Mouse (Mus musculus) hindbrain, embryonic 14.5 days (tissue): ENCODE results near the gene Col15a1. TPM values are rescaled to one million over a fixed set of nuclear protein-coding genes. Genes with fewer than 3 reads are reported as not detected.
A peak's percentile ranks its signal among the peaks of the same experiment; 100 is the strongest.

Source experiments
- ATAC-seq: fragments of 200-750 bp; cut with Nextera tagmentation; 2 replicates; pipeline ENCODE4 v1.8.0; 2017; ENCODE audit warnings: moderate number of reproducible peaks, mild to moderate bottlenecking, moderate TSS enrichment, moderate library complexity; ENCODE audit not compliant: low FRiP score
- DNase-seq: peaks from one replicate; pipeline ENCODE4 v3.0.0-alpha.2; 2015; ENCODE audit warnings: low spot score
- H3K27ac ChIP-seq: fragments of 300-500 bp; sonication (generic); 2 replicates; pipeline ENCODE4 v1.5.1; 2014; ENCODE audit warnings: mild to moderate bottlenecking, moderate library complexity
- H3K27me3 ChIP-seq: fragments of 300-500 bp; sonication (generic); 2 replicates; pipeline ENCODE4 v1.6.1; 2014; ENCODE audit warnings: mild to moderate bottlenecking, low read length, mixed read lengths; ENCODE audit not compliant: control insufficient read depth, insufficient read depth
- H3K36me3 ChIP-seq: fragments of 300-500 bp; sonication (generic); replicated peaks from 2 replicates; pipeline ENCODE4 v1.6.1; 2014; ENCODE audit not compliant: control insufficient read depth, insufficient read depth
- H3K4me1 ChIP-seq: fragments of 300-500 bp; sonication (generic); replicated peaks from 2 replicates; pipeline ENCODE4 v1.6.1; 2014; ENCODE audit warnings: antibody characterized with exemption, low read length, mixed read lengths; ENCODE audit not compliant: control insufficient read depth, insufficient read depth
- H3K4me2 ChIP-seq: fragments of 300-500 bp; sonication (generic); replicated peaks from 2 replicates; pipeline ENCODE4 v1.6.1; 2014; ENCODE audit warnings: mild to moderate bottlenecking, moderate library complexity
- H3K4me3 ChIP-seq: fragments of 300-500 bp; sonication (generic); replicated peaks from 2 replicates; pipeline ENCODE4 v1.5.1; 2014; ENCODE audit warnings: mild to moderate bottlenecking, low read length
- H3K9ac ChIP-seq: fragments of 300-500 bp; sonication (generic); 2 replicates; pipeline ENCODE4 v1.6.1; 2014
- H3K9me3 ChIP-seq: fragments of 300-500 bp; sonication (generic); 2 replicates; pipeline ENCODE4 v1.6.1; 2016; ENCODE audit warnings: low read length; ENCODE audit not compliant: control insufficient read depth
- WGBS: fragments of 180-500 bp; shearing (Covaris S2); extraction: QIAGEN DNeasy Blood & Tissue Kit; methylation state at CpG from one replicate; pipeline ENCODE4 v1.1.7; 2014; 5-methylcytosine and 5-hydroxymethylcytosine counted together
- polyA plus RNA-seq: library from polyadenylated mRNA; unstranded; fragments of >200 nt; fragmentation: Nextera tagmentation; extraction: Ambion mirVana; gene quantifications from 2 replicates; pipeline ENCODE4 v1.2.1, GENCODE M21; 2014

The Col15a1 gene
- polyA plus RNA-seq, 1 experiment from 2014 or later, result 4.7 TPM

- Histone ChIP-seq H3K36me3 (no peaks in the 10 kb centered on the region), H3K9me3 (no peaks in the 10 kb centered on the region), H3K27ac (no peak overlapping the region), H3K4me3 (no peak overlapping the region), H3K9ac (no peak overlapping the region), H3K4me2 (no peak overlapping the region), H3K27me3 (no peaks in the 10 kb centered on the region), H3K4me1 (no peaks in the 10 kb centered on the region)
- 94% methylated on average over 3 of the region's 3 CpGs for WGBS
- ATAC-seq, result no peak
- no peak for DNase-seq
Observed at GRCm38 (mm10) chr4:47333541-47333940, 125.6 kb downstream of the Col15a1 start.

- H3K4me3 ChIP-seq, result no peak overlapping the region
- DNase-seq (no peak), ATAC-seq (no peak)
- no peak overlapping the region for H3K27ac ChIP-seq
- no peaks in the 10 kb centered on the region for H3K9me3 ChIP-seq
- no peaks in the 10 kb centered on the region for H3K4me1 ChIP-seq
- H3K4me2 ChIP-seq, result no peak overlapping the region
- H3K27me3 ChIP-seq, result no peaks in the 10 kb centered on the region
- H3K9ac ChIP-seq, result no peak overlapping the region
- no peaks in the 10 kb centered on the region for H3K36me3 ChIP-seq
- 87% methylated on average over 3 of the region's 3 CpGs for WGBS
Observed at GRCm38 (mm10) chr4:47336941-47337600, 129.1 kb downstream of the Col15a1 start.

- no peak for ATAC-seq
- no peaks in the 10 kb centered on the region for H3K36me3 ChIP-seq
- H3K4me1 ChIP-seq, result 0 out of 2 replicates have a peak, but pooled peaks cover 6% of the 10 kb centered on the region
- no peaks in the 10 kb centered on the region for H3K9me3 ChIP-seq
- no peak overlapping the region for H3K4me3 ChIP-seq
- no peak for DNase-seq
- H3K27ac ChIP-seq, result no peak overlapping the region
- no peak overlapping the region for H3K9ac ChIP-seq
- no peaks in the 10 kb centered on the region for H3K27me3 ChIP-seq
- 31% methylated on average over 8 of the region's 8 CpGs for WGBS
- H3K4me2 ChIP-seq, result peak overlapping the region; percentile 10; the same call in 1 of the 2 replicates
Observed at GRCm38 (mm10) chr4:47342632-47343031, 134.7 kb downstream of the Col15a1 start.

GRCm38 (mm10) chr4:47347022-47347421, 139.1 kb downstream of the Col15a1 start:
- H3K27ac ChIP-seq, result no peak overlapping the region
- no peaks in the 10 kb centered on the region for H3K27me3 ChIP-seq
- no peaks in the 10 kb centered on the region for H3K9me3 ChIP-seq
- no peak overlapping the region for H3K4me3 ChIP-seq
- no peaks in the 10 kb centered on the region for H3K36me3 ChIP-seq
- ATAC-seq (no peak), DNase-seq (no peak)
- 0 out of 2 replicates have a peak, but pooled peaks cover 6% of the 10 kb centered on the region for H3K4me1 ChIP-seq
- no peak overlapping the region for H3K9ac ChIP-seq
- WGBS, result 64% methylated on average over 4 of the region's 4 CpGs
- H3K4me2 ChIP-seq, result no peak overlapping the region

- DNase-seq, result no peak
- peaks cover 7% of the 10 kb centered on the region for H3K4me1 ChIP-seq
- H3K9me3 ChIP-seq, result no peaks in the 10 kb centered on the region
- H3K27ac ChIP-seq, result no peak overlapping the region
- H3K4me3 ChIP-seq, result no peak overlapping the region
- H3K9ac ChIP-seq, result no peak overlapping the region
- WGBS, result 38% methylated on average over 6 of the region's 6 CpGs
- ATAC-seq, result no peak
- H3K4me2 ChIP-seq, result no peak overlapping the region
- H3K36me3 ChIP-seq, result no peaks in the 10 kb centered on the region
- no peaks in the 10 kb centered on the region for H3K27me3 ChIP-seq
Observed at GRCm38 (mm10) chr4:47349759-47350158, 141.8 kb downstream of the Col15a1 start.

GRCm38 (mm10) chr4:47351386-47352049, 143.6 kb downstream of the Col15a1 start:
- H3K9me3 ChIP-seq, result no peaks in the 10 kb centered on the region
- peak overlapping the region; percentile 79; the same call in 1 of the 2 replicates for H3K4me3 ChIP-seq
- DNase-seq (peak; percentile 62), ATAC-seq (no peak)
- H3K27me3 ChIP-seq, result no peaks in the 10 kb centered on the region
- H3K36me3 ChIP-seq, result no peaks in the 10 kb centered on the region
- 22% methylated on average over 9 of the region's 9 CpGs for WGBS
- H3K27ac ChIP-seq, result no peak overlapping the region
- H3K4me2 ChIP-seq, result peak overlapping the region; percentile 84
- H3K4me1 ChIP-seq, result peaks cover 13% of the 10 kb centered on the region
- no peak overlapping the region for H3K9ac ChIP-seq

GRCm38 (mm10) chr4:47352061-47352661, 144.2 kb downstream of the Col15a1 start:
- H3K27ac ChIP-seq, result no peak overlapping the region
- H3K27me3 ChIP-seq, result no peaks in the 10 kb centered on the region
- H3K4me3 ChIP-seq, result peak overlapping the region; percentile 79
- no peaks in the 10 kb centered on the region for H3K36me3 ChIP-seq
- ATAC-seq, result peak; percentile 3; the same call in 1 of the 2 replicates
- peak overlapping the region; percentile 84 for H3K4me2 ChIP-seq
- peak overlapping the region; percentile 87 for H3K9ac ChIP-seq
- peak; percentile 53 for DNase-seq
- H3K9me3 ChIP-seq, result no peaks in the 10 kb centered on the region
- under 1% methylated on average over 32 of the region's 32 CpGs for WGBS
- peaks cover 13% of the 10 kb centered on the region for H3K4me1 ChIP-seq

GRCm38 (mm10) chr4:47352803-47353388, 144.9 kb downstream of the Col15a1 start, which contains the start of gene Tgfbr1:
Gene Tgfbr1, plus strand, starts transcription at chr4:47353222.
- Histone ChIP-seq H3K4me3 (peak within 1 kb of the TSS; percentile 79), H3K27ac (peak within 1 kb of the TSS; percentile 86), H3K9ac (peak within 1 kb of the TSS; percentile 87), H3K4me1 (peaks cover 13% of the 10 kb centered on the region), H3K36me3 (no peaks in the 10 kb centered on the region), H3K4me2 (peak within 1 kb of the TSS; percentile 84), H3K27me3 (no peaks in the 10 kb centered on the region), H3K9me3 (no peaks in the 10 kb centered on the region)
- DNase-seq, result peak; percentile 93
- WGBS, result under 1% methylated on average over 58 of the region's 65 CpGs
- peak; percentile 99 for ATAC-seq
